Mouse (Mus musculus): Measurements from ENCODE around the gene Gpr146.

DNA sequence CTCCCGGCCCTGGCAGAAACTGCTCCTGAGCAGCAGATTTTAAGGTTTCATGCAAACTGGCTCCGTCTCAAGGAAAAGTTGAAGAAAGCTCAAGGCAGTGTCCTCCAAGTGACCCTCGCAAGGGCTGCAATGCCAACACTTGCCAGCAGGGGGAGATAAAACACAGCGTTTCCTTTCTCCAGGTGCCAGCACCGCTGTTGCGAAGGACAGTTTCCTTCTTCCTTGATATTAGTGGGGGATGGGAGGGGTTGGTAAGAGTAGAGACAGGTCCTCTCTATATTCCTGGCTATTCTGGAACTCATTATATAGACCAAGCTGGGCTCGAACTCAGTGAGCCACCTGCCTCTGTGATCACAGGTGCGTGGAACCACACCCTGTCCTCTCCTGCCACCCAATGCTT lies 45.8 kb upstream of the Gpr146 start:
- no peak for TF ChIP-seq EP300 (IDR thresholded peaks at IDR 0.05; ENCODE audit: low read depth)
- peak; percentile 98 for TF ChIP-seq CTCF (IDR thresholded peaks at IDR 0.05; ENCODE audit: low read depth)

All from heart, postnatal 0 days (tissue).